Mouse (Mus musculus) kidney, adult 18-20 months (tissue): ENCODE measurements around the gene Klhl35.
"Not testable (repeated sequence)": the region's sequence is repeated elsewhere in the genome, so short reads cannot be mapped to it uniquely, and the experiment has no call there.

Experiments used
- DNase-seq: peaks from one replicate; pipeline ENCODE4 v3.0.0; 2021

The Klhl35 gene

DNA sequence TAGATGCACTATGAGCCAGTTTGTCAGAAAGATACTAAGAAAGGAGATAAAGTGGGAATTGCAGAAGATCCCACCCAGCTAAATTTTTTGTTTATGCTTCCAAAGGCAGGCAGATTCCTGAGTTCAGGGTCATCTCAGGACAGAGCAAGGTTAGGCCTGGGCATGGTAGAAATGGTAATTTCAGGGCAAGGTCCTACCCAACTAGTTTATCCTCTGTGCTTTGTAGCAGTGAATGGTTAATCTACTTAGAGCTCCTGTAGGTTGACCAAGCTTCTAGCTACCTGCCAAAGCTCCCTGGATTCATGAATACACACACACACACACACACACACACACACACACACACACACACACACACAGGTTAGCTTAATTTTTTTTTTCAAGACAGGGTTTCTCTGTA lies 38.8 kb downstream of the Klhl35 start:
- DNase-seq, result no peak

DNA sequence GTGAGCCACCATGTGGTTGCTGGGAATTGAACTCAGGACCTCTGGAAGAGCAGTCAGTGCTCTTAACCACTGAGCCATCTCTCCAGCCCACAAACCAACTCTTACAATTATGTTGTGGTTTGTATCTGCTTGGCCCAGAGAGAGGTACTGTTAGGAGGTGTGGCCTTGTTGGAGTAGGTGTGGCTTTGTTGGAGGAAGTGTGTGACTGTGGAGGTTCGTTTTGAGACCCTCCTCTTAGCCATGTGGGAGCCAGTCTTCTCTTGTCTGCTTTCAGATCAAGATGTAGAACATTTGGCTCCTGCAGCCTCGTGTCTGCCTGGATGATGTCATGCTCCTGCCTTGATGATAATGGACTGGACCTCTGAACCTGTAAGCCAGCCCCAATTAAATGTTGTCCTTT lies 42.4 kb downstream of the Klhl35 start:
- DNase-seq, result not testable (repeated sequence)

DNA sequence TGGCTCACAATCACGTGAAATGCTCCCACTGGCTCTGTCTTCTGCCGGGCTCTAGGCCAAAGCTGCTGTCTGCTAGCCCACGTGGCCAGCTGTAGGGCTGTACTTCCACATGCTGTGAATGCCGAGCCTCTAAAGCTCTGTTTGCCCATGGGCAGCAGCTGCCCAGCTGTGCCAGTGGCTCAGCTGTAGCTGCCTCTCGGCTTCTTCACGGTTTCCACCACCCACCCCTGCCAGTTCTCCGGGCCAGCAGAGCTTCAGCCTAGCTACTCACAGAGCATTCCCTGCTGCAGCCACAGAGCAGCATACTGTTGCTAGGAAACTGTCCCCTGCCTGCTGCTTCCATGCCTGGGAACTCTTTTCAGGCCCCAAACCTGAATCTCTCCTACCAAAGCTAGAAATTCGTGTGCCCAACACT lies 44.3 kb downstream of the Klhl35 start:
- peak; percentile 65 for DNase-seq

DNA sequence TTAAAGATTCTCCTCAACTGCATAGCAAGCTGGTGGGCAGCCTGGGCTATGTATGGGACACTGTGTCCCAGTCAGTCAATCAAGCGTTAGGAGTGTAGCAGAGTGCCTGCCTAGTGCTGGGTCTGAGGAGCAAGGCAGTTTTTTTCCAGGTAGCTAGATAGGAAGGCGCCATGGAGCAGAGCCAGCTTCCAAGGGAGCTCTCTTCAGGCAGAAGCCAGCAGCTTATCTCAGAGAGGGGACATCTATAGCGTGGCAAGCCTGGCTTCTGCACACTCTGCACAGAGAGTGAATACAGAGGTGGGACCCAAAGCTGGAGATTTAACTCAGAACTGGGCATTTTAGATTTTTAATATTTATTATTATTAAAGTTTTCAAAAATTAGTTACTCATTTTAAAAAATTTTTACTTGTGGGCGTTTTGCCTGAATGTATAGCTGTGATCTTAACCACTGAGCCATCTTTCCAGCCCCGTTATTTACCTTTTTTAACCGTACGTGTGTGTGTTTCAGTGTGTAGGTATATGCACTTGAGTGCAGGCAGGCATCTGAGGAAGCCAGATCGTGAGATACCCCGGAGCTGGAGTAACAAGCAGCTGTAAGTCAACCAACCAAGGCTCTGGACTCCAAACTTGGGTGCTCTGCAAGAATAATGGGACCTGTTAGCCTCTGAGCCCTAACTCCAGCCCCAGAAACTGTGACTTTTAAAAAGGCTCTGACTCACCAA lies 50.4 kb downstream of the Klhl35 start:
- DNase-seq, result no peak

DNA sequence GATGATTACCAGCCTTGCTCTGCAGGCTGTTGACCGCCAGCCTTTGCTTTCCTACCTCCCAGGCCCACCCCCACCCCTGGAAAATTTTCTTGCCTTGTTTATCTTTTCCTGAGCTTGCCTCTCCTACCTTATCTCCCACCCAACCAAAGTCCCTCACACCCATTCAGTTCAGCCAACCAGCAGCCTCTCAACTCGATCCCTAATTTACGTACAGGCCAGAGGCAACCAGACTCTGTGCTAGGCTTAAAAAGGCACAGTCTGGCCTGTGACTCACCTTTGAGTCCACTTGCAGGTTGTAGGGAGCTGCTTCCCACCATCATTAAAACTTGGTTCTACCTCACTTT lies 51.0 kb downstream of the Klhl35 start:
- no peak for DNase-seq

DNA sequence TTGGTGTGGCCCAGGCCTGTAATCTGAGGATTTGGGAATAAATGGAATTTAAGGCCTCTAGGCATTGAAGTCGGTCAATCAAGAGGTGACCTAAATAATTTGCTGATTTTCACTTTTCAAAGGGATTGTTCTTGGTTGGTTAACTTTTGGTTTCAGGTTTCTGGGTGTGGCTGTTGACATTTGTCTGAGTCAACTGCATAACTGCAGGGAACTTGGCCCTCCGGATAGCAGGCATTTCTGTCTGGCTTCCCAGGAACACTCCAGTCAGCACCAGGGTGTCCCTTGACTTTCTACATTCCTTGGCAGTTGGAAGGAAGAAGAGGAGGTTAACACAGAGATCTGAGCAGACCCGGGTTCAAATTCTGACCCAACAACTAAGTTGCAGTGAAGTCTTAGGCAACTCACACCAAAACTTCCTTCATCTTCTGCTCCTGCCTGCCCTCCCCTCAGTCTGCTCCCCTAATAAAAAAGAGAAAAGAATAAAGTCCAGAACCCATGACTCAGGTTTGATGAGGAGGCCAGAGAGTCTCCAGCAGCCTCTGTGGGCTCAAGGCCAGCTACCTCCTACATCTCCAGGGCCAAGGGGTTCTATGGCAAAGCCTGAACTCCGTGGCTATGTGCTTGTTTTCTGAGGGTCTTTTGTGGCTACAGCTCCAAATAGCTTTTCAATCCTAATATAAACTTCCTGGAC lies 53.3 kb downstream of the Klhl35 start:
- no peak for DNase-seq

DNA sequence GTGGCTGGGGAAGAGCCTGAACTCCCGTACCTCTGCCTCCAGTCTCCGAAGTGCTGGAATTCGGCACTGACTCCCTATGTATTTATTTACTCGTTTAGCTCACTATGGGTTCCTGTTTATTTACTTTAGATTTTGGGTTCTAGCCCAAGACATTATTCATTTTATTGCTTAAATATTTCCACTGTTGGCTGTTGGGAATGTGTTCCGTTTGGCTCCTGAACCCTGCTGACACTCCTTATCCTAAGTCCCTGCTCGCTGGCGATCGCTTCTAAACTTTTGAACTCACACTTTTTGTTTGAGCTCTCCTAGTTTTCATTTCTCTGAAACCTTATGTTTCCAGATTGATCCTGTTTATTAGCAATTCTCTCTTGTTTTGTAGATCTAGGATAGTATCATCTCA lies 57.3 kb downstream of the Klhl35 start:
- DNase-seq, result no peak
